Mouse (Mus musculus) midbrain, postnatal 0 days (tissue): Measurements from ENCODE around the gene Col17a1. TPM values are rescaled to one million over a fixed set of nuclear protein-coding genes. Genes with fewer than 3 reads are reported as not detected.
A peak's percentile ranks its signal among the peaks of the same experiment; 100 is the strongest.

Experiments used
- ATAC-seq: fragments of 200-750 bp; cut with Nextera tagmentation; 2 replicates; pipeline ENCODE4 v1.8.0; 2017; ENCODE audit warnings: moderate number of reproducible peaks, mild to moderate bottlenecking, moderate TSS enrichment, moderate library complexity; ENCODE audit not compliant: low FRiP score
- DNase-seq: peaks from one replicate; pipeline ENCODE4 v3.0.0-alpha.2; 2015; ENCODE audit warnings: low spot score
- H3K27ac ChIP-seq: fragments of 300-500 bp; sonication (generic); 2 replicates; pipeline ENCODE4 v1.5.1; 2014; ENCODE audit warnings: low read depth, mild to moderate bottlenecking, low read length, mixed read lengths
- H3K27me3 ChIP-seq: fragments of 300-500 bp; sonication (generic); 2 replicates; pipeline ENCODE4 v1.6.1; 2014; ENCODE audit warnings: low read length, control low read depth, mixed read lengths; ENCODE audit not compliant: insufficient read depth
- H3K36me3 ChIP-seq: fragments of 300-500 bp; sonication (generic); 2 replicates; pipeline ENCODE4 v1.6.1; 2014; ENCODE audit warnings: low read length, control low read depth, mixed read lengths; ENCODE audit not compliant: insufficient read depth
- H3K4me1 ChIP-seq: fragments of 300-500 bp; sonication (generic); 2 replicates; pipeline ENCODE4 v1.6.1; 2014; ENCODE audit warnings: mild to moderate bottlenecking, control low read depth, antibody characterized with exemption, low read length, mixed read lengths; ENCODE audit not compliant: insufficient read depth
- H3K4me2 ChIP-seq: fragments of 300-500 bp; sonication (generic); 2 replicates; pipeline ENCODE4 v1.6.1; 2014; ENCODE audit warnings: low read depth, mild to moderate bottlenecking, low read length, mixed read lengths; ENCODE audit not compliant: poor library complexity, severe bottlenecking
- H3K4me3 ChIP-seq: fragments of 300-500 bp; sonication (generic); 2 replicates; pipeline ENCODE4 v1.5.1; 2014; ENCODE audit warnings: low read depth, mild to moderate bottlenecking, low read length, moderate library complexity
- H3K9ac ChIP-seq: fragments of 300-500 bp; sonication (generic); replicated peaks from 2 replicates; pipeline ENCODE4 v1.6.1; 2014; ENCODE audit warnings: mild to moderate bottlenecking, low read length, moderate library complexity, mixed read lengths; ENCODE audit not compliant: poor library complexity, severe bottlenecking
- H3K9me3 ChIP-seq: fragments of 300-500 bp; sonication (generic); 2 replicates; pipeline ENCODE4 v1.6.1; 2016; ENCODE audit warnings: low read length, control low read depth
- CTCF ChIP-seq: IDR thresholded peaks from 2 replicates; pipeline ENCODE4 v1.5.1; 2016; ENCODE audit warnings: antibody characterized with exemption, mild to moderate bottlenecking
- WGBS: fragments of 180-500 bp; shearing (Covaris S2); extraction: QIAGEN DNeasy Blood & Tissue Kit; methylation state at CpG from one replicate; pipeline ENCODE4 v1.1.7; 2014; 5-methylcytosine and 5-hydroxymethylcytosine counted together
- polyA plus RNA-seq: library from polyadenylated mRNA; unstranded; fragments of >200 nt; fragmentation: Nextera tagmentation; extraction: Ambion mirVana; gene quantifications from 2 replicates; pipeline ENCODE4 v1.2.1, GENCODE M21; 2015
- total RNA-seq: library from RNA; depleted of rRNA; stranded (reverse); fragments of >200 nt; gene quantifications from 2 replicates; pipeline ENCODE4 v1.2.3, GENCODE M21; 2014

The Col17a1 gene
- total and polyA plus RNA-seq, 2 experiments from 2014 or later = 0.33 to 1.6 TPM

GRCm38 (mm10) chr19:47722471-47722870 is 30.6 kb upstream of the Col17a1 start:
- TF ChIP-seq CTCF = no peak
- ATAC-seq (no peak), DNase-seq (no peak)
- Histone ChIP-seq H3K27me3 (no peaks in the 10 kb centered on the region), H3K9ac (no peak overlapping the region), H3K4me1 (no peaks in the 10 kb centered on the region), H3K36me3 (no peaks in the 10 kb centered on the region), H3K9me3 (no peaks in the 10 kb centered on the region), H3K4me2 (no peak overlapping the region), H3K4me3 (no peak overlapping the region), H3K27ac (no peak overlapping the region)
- 83% methylated on average over 6 of the region's 6 CpGs for WGBS

- no peak for TF ChIP-seq CTCF
- no peaks in the 10 kb centered on the region for H3K27me3 ChIP-seq
- H3K27ac ChIP-seq = no peak overlapping the region
- no peak for DNase-seq
- no peak for ATAC-seq
- no peaks in the 10 kb centered on the region for H3K36me3 ChIP-seq
- no peak overlapping the region for H3K9ac ChIP-seq
- no peaks in the 10 kb centered on the region for H3K4me1 ChIP-seq
- no peaks in the 10 kb centered on the region for H3K9me3 ChIP-seq
- WGBS = 91% methylated on average over 3 of the region's 3 CpGs
- no peak overlapping the region for H3K4me2 ChIP-seq
- no peak overlapping the region for H3K4me3 ChIP-seq
These were observed 27.3 kb upstream of the Col17a1 start for GRCm38 (mm10) chr19:47719147-47719546.

- WGBS = 68% methylated on average over 2 of the region's 2 CpGs
- H3K4me1 ChIP-seq = no peaks in the 10 kb centered on the region
- TF ChIP-seq CTCF = peak; percentile 42
These were observed 24.2 kb upstream of the Col17a1 start for GRCm38 (mm10) chr19:47716144-47716543.

GRCm38 (mm10) chr19:47713457-47713856 is 21.6 kb upstream of the Col17a1 start:
- DNase-seq = no peak
- TF ChIP-seq CTCF = no peak
- Histone ChIP-seq H3K4me3 (no peak overlapping the region), H3K9me3 (no peaks in the 10 kb centered on the region), H3K36me3 (no peaks in the 10 kb centered on the region), H3K4me2 (no peak overlapping the region), H3K4me1 (no peaks in the 10 kb centered on the region), H3K27ac (no peak overlapping the region), H3K9ac (no peak overlapping the region), H3K27me3 (no peaks in the 10 kb centered on the region)
- WGBS = 83% methylated on average over 9 of the region's 9 CpGs
- ATAC-seq = no peak

More at GRCm38 (mm10) chr19:47716144-47716543, 24.2 kb upstream of the Col17a1 start:
- Histone ChIP-seq H3K9ac (no peak overlapping the region), H3K4me2 (no peak overlapping the region), H3K36me3 (no peaks in the 10 kb centered on the region), H3K4me3 (no peak overlapping the region), H3K27ac (no peak overlapping the region), H3K27me3 (no peaks in the 10 kb centered on the region), H3K9me3 (no peaks in the 10 kb centered on the region)
- ATAC-seq (no peak), DNase-seq (no peak)

GRCm38 (mm10) chr19:47710376-47710775 is 18.5 kb upstream of the Col17a1 start:
- no peaks in the 10 kb centered on the region for H3K4me1 ChIP-seq
- no peak overlapping the region for H3K9ac ChIP-seq
- WGBS = 83% methylated on average over 4 of the region's 4 CpGs
- no peaks in the 10 kb centered on the region for H3K27me3 ChIP-seq
- ATAC-seq (no peak), DNase-seq (no peak)
- H3K36me3 ChIP-seq = no peaks in the 10 kb centered on the region
- no peak overlapping the region for H3K4me3 ChIP-seq
- TF ChIP-seq CTCF = no peak
- no peaks in the 10 kb centered on the region for H3K9me3 ChIP-seq
- H3K4me2 ChIP-seq = no peak overlapping the region
- no peak overlapping the region for H3K27ac ChIP-seq

GRCm38 (mm10) chr19:47705772-47706309 is 13.9 kb upstream of the Col17a1 start:
- no peak for TF ChIP-seq CTCF
- DNase-seq = no peak
- Histone ChIP-seq H3K9ac (no peak overlapping the region), H3K4me3 (no peak overlapping the region), H3K4me1 (no peaks in the 10 kb centered on the region), H3K36me3 (no peaks in the 10 kb centered on the region), H3K27me3 (no peaks in the 10 kb centered on the region), H3K27ac (no peak overlapping the region), H3K9me3 (no peaks in the 10 kb centered on the region), H3K4me2 (no peak overlapping the region)
- ATAC-seq = no peak
- 94% methylated on average over 8 of the region's 8 CpGs for WGBS
